Mouse (Mus musculus) heart, postnatal 36 days (tissue): Measurements from ENCODE around the gene Nsun2. TPM values are rescaled to one million over a fixed set of nuclear protein-coding genes. Genes with fewer than 3 reads are reported as not detected.

Experiments
- DNase-seq, 2 experiments: peaks; one replicate each; pipeline ENCODE4 v3.0.0; 2021 to 2022
- intact Hi-C: fragments of 180-260 bp; cut with DNase I; formaldehyde crosslinking; loops from one replicate; pipeline ENCODE4 v1.15.1; 2025
- total RNA-seq, 2 experiments: library from RNA; stranded (reverse); gene quantifications; 2 replicates each; pipeline ENCODE4 v1.2.3; 2021

The Nsun2 gene
- total RNA-seq, 2 experiments from 2014 or later, result 41.4 to 48.9 TPM

DNA sequence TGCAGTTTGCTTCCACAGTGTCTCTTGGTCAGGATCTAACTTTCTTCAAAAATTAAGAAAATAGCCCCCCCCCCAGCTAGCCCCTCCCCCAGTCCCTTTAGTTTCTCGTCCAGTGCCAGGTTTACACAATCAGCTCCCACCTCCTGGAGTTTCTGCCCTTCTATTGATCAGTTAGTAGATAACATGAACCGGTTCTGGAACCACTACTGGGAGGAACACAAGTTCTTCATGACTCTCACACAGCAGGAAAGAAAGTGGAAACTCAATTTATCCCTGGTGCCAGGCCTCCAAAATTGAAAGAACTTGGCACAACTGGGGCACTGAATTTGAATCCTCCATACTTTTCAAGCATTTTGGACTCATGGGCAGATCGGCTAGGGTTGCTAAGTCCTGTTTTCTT, 121.0 kb downstream of the Nsun2 start:
- DNase-seq, result no peak
- intact Hi-C loops, result loop anchor here (10.0 kb wide), 1 partner anchor 650 kb away; no protein-coding TSS in a partner anchor

DNA sequence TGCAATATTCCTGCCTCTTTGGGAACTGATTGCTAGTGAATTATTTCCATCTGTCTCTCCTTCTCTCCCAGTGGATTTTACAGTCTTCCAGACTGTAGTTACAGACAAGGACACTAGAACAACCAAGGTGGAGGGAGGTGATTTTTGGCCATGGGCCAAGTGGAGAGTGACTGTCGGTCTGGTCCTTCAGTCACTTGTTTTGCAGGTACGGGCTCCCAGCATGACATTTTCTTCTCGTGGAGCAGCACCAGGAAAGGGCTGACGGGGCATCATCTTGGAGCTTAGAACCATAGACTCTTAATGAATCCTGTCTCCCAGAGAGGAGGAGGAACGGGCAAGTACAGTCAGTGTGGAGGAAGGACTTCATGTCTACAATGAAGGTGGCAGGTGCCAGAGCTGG, 138.6 kb downstream of the Nsun2 start:
- intact Hi-C loops, result no loop called here

DNA sequence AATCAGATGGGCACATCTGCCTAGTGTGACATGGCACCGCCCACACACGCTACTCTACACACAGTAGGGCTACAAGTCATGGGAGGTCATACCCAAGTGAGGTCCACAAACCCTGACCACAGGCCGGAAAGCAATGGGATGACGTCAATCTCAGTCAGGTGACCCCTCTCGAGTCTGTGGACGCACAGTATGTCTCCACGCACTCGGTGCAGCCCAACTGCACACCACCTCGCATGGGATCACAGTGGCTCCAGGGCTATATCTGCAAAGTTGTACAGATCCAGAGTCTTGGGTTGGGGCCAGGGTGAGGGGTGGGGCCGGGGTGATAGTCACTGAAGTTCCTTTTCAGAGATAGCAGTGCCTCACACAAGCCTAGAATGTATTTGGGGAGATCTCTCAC, 139.0 kb downstream of the Nsun2 start:
- intact Hi-C loops, result no loop called here

More for the DNA sequence above, 138.6 kb downstream of the Nsun2 start:
- no peak for DNase-seq

DNA sequence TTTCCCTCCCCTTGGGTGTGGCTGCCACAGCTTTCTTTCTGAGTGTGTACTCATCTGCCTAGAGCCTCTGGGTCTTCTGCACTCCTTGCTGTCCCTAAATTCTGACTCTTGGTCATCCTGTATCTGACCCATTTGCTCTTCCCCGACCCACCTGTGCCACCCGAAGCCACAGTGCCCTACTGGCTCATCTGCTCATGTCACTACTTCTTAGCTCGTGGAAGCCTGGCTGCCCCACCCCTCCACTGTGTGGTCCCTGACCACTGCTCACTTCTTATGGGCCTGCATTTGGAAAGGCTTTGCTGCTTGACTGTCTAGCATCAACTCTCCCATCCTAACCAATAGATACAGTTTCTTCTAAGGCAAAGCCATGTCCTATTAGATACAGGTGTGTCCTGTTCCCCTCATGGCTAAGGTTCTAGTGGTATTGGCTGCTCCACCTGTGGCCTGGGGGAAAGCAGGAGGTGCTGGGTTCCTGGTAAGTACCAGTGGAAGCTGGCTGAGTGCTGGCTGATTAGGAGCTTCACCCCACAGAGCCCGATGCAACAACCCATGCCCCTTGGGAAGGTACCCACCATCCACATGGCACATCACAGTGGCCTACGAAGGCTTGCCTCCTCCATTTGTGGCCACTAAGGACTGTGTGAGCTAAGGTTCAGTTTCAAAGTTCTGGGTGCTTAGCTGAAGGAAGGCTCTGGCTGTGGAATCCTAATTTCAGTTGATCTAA, 139.8 kb downstream of the Nsun2 start:
- no peak for DNase-seq
- intact Hi-C loops, result no loop called here

More for the DNA sequence above, 139.0 kb downstream of the Nsun2 start:
- DNase-seq, result no peak

DNA sequence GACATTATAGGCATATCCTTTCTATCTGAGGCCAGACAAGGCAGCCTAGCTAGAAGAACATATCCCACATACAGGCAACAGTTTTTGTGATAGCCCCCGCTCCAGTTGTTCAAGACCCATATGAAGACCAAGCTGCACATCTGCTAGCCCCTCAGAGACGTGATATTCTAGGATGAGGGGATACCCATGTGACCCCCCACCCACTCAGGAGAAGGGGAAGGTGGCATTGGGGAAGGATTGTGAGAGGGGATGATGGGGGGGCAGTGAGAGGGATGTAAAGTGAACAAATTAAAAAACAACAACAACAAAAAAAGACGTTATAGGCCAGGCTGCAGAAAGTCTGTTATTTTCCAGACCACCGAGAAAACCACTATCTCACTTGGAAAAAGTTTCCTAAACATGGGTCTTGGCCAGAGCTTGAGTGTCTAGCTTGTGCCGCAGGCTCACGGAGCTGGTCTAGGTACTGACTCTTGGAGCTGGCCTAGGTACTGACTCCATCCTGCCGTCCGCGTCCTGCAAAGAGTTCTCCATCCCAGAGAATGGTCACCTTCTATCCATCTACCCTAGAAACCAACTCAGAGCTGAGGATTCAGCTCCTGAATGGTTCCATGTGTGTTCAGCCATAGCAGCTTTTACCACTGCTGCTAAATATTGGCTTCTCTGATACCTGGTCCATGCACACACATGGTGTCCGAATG, 140.5 kb downstream of the Nsun2 start:
- intact Hi-C loops, result no loop called here
- no peak for DNase-seq

Other genes with a start within 250 kb of the Nsun2 start
- 10 to 100 TPM; 12.8 to 14.4 TPM for gene Tent4a, start 871 bp downstream of the Nsun2 start, total RNA-seq
- gene Srd5a1, start 77.7 kb downstream of the Nsun2 start, total RNA-seq, result 1 to 10 TPM in 1 of 2 experiments, under 1 TPM in 1; 0.83 to 1.6 TPM
- gene Ube2ql1, start 206.1 kb downstream of the Nsun2 start, total RNA-seq, result 1 to 10 TPM; 3.8 to 4.4 TPM